Mouse (Mus musculus): ENCODE results near the gene Tead1.

GRCm38 (mm10) chr7:112906848-112907247 is 227.7 kb downstream of the Tead1 start:
- TF ChIP-seq CTCF (IDR thresholded peaks at IDR 0.05; ENCODE audit: control insufficient read depth, insufficient read depth, insufficient read length): no peak
- TF ChIP-seq USF1 (IDR thresholded peaks at IDR 0.05; ENCODE audit: low read depth): no peak
- TF ChIP-seq MAX (IDR thresholded peaks at IDR 0.05): no peak
- TF ChIP-seq MYOD1 (IDR thresholded peaks at IDR 0.05; ENCODE audit: control insufficient read depth, insufficient read length, low read depth): peak; percentile 66
- no peak for TF ChIP-seq CEBPB (IDR thresholded peaks at IDR 0.05; ENCODE audit: low read depth)
- no peak for TF ChIP-seq MYOG (IDR thresholded peaks at IDR 0.05; ENCODE audit: control insufficient read depth, extremely low read depth, insufficient read length)
- TF ChIP-seq FOSL1 (IDR thresholded peaks at IDR 0.05; ENCODE audit: insufficient read depth, low read length, poor library complexity, severe bottlenecking): no peak

Data from C2C12 (cell line).